Mouse (Mus musculus) adrenal gland, postnatal 14 days (tissue): Measurements from ENCODE around the gene Suclg2. TPM values are rescaled to one million over a fixed set of nuclear protein-coding genes. Genes with fewer than 3 reads are reported as not detected.

Source experiments
- DNase-seq: peaks from one replicate; pipeline ENCODE4 v3.0.0; 2021; ENCODE audit warnings: mixed read lengths
- total RNA-seq: library from RNA; stranded (reverse); gene quantifications from 2 replicates; pipeline ENCODE4 v1.2.3, GENCODE M21; 2021

The Suclg2 gene
- total RNA-seq, 1 experiment from 2014 or later, result 141 TPM

DNA sequence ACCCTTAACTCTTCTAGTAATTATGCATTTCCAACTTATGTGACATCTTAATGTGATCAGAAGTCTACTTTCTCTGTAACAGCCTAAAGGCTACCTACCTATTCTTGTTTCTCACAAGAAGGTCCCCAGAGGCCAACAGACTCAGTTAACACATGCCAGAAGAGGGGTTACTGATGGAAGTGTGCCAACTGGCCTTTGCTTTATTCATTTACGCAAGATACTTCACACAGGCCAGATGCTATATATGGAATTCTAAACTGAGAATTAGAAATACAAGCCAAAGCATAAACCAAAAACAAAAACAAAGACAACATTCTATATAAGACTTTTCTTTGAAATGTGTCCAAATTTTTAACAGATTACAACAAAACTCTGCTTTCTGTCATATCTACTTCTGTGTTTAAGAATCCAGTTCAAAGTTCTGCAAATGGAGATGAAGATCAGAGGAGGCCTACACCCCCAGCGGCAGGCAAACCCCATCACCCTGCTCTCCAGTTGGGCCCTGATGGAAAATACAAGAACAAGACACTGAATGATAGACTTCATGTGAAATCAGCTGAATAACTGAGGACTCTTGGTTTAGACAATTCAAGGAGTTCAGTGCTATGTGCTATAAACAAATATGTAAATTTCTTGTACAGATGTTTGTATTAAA, 155.1 kb downstream of the Suclg2 start:
- DNase-seq, result no peak

DNA sequence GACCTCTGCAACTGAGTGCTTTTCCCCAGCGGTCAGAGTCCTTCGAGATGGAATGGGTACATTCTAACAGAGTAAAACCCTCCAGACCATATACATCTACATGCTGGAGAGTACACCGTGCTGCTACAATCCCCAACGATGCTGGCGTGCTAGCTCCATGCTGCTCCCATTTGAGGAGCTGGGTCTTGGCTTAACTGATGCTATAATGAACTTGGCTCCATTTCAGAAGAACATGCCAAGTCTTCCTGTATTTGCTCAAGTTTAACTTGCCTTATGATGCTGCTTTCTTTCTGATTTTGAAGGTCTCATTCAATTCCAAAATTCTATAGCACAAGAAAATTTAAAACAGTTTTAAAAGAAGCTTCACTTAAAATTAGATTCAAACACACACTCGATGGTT, 162.3 kb downstream of the Suclg2 start:
- no peak for DNase-seq

DNA sequence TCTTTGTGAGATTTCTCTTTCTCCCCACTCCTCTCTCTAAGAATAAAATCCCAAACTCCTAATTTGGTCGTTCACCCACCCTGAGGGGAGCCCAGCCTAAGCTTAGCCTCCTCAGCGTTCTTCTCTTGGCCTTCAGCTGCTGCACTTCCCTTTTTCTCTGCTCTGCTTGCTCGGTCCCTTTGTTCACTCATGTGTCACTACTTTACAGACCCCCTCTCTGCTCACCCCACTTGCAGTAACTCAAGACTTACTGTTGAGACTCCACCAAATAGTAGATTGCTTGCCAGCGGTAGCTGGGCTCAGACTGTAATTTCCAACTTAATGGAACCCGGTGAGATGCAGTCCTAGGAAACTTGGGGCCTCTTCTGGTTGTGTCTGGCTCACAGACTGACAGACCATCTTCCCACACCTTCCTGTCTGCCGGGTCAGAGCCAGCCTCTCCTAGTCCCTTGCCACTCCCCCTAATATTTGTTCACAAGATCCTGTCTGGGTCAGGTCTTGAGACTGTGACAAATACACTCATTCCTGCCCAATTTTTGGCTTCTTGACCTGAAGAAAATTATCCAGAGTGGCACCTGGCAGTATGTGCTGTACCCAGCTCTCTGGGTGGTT, 166.2 kb downstream of the Suclg2 start:
- DNase-seq, result no peak

DNA sequence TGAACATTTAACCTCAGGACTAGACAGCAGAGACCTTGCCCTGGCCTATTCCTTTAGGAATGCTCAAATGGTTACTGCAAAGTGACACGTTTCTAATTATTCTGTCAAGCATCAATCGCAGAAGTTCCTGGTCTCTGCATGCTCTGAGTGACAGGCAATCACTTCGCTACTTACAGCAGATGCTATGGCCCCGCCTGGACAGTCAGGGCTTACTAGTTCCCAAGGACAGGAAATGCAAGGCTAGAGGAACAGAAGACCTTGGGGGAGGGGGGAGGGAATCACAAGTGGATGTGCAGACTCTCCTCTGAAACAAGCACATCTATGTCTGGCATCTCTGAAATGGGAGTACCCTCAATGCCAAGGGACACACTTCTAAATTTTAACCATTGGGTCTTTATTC, 167.6 kb downstream of the Suclg2 start:
- peak; percentile 40 for DNase-seq

DNA sequence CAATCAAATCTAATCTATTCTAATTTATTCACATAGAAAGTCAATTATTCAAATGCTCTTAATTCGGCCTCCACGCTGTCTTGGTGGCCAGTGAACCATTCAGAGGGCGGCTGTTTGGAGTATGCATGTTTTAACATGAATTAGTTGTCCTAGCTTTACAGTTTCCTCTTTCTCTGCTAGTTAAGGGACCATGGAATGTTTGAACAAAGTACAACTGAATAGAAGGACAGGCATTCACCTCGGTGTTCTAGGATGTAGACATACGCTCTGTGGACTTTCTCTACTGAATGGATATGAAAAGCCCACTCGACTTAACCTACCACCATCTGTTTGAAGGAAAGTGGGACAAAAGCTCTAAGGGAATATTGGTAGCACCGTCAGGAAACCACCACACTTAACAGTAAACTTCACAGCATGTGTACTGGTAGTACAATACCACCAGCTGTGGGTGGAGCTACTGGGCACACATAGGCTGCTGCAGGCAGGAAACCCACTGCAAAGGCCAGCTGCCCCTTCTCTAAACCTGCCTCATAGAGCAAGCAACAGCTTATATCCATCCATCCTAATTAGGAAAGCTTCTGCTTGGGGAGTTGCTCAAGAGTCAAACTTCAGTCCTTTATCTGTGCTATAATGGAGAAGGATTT, 172.3 kb downstream of the Suclg2 start:
- no peak for DNase-seq

DNA sequence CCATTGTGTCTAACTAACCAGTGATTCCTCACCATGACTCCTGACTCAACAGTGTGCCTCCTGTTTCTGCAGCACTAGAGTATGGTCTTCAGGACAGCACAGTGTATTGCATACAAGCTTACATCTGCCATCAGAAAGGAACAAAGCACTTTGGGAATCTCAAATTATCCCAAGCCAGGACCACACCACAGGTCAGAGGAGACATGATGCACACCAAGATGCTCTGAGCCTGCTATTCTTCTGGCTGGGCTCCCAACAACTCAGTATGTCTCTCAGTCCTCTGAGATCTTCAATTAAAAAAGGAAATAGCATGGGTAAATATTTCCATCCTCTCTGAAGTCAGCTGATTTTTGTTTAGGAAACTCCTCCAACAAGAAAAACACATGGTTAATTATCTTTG, 172.9 kb downstream of the Suclg2 start:
- DNase-seq, result no peak

DNA sequence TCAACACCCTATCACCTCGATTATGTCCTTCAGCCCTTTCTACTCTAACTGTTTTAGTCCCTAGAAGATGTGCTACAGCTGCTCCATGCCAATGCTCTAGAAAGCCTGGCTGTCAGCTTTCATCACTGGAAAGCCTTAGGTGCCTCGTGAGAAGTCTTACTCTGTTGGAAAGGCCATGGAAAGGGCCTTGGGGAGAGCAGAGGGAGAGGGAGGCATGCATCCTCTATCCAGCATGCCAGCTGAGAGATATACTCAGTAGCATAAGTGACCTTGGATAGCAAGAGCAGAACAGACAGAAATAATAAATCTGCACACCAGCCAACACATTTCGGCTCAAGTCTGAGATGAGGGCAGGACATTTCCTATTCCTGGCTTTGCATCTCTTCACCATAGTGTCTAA, 173.3 kb downstream of the Suclg2 start:
- DNase-seq, result peak; percentile 25

DNA sequence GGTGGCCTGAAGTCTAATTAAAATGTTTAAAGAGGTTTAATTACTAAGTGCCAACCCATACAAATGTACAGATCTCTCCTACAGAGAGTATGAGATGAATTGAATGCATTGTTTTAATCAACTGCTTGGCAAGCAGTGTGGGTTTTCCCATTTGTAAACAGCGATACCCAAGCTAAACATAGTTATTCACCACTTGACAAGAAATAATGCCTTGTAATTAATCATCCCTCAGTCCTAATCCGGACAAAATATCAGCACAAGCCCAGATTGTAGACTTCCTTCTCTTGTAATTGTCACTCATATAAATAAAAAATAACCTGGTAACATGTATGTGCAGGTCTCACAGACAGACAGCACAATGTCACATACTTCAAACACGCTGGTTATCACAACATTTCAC, 183.4 kb downstream of the Suclg2 start:
- DNase-seq, result no peak

DNA sequence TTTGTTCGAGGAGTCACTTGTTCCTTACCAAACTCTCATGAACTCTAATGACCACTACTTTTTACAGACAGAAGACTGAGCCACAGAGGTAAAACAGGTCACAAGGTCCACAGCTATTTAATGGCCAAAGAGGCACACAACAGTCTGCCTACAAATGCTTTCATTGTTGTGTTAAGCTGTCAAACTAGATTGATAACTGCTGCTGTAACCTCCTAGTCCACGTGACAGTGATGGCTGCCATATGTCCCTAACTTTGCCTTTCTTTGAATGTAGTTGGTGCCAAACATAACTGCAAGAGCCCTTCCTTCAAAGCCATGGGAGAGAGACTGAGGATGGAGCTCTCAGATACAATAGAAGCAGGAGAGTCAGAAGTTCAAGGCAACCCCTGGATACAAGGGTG, 198.8 kb downstream of the Suclg2 start:
- DNase-seq, result no peak

DNA sequence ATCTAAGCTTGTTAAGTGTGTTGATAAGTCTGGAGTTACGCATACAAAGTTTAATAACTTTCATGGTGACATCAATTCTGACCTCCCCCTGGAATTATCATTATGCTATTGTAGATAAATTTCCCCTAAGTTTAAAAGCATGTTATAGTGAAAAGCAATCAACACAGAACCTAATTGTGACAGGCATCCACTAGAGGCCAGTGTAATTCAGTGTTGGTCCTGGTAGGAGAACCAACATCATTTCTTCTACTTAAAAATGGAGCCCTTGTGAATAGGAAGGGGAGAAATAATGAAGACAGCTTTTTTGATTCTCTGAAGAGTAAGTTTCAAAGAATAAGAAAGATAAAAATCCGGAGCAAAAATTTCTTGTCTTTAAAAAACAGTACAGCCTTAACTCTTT, 200.2 kb downstream of the Suclg2 start:
- no peak for DNase-seq

DNA sequence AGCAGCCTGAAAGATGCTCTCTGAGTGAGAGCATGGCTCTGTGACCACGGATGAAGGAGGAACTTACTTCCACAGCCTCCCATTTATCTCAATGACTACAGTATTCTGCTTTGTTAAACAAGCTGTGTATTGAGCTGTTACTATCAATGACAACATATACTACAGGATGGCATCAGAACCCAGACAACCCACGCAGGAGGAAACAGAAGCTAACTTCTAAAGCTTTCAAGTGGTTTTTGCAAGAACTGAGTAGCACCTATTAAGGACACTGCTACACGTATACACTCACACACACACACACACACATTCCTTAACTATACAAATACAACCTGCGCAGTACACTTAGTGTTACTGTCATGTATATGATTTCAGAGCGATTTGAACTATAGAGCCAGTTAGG, 202.9 kb downstream of the Suclg2 start:
- DNase-seq, result no peak

DNA sequence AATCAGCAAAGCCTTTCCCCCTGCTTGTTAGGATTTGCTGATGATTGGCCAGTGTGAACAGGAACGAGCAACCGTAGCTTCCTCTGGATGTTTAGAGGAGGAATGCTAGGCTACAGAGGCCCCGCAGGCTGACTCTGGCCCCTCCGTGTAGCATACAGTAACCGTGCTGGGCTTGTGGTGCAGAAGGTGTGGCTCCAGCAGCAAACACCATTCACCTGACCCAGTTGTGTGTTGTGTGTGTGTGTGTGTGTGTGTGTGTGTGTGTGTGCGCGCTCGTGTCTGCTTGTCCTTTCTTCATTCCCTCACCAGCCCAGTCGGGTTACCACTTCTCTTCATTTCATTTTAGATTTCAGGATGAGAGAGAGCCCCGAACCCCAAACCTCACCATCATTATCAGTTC, 203.9 kb downstream of the Suclg2 start:
- DNase-seq, result no peak

DNA sequence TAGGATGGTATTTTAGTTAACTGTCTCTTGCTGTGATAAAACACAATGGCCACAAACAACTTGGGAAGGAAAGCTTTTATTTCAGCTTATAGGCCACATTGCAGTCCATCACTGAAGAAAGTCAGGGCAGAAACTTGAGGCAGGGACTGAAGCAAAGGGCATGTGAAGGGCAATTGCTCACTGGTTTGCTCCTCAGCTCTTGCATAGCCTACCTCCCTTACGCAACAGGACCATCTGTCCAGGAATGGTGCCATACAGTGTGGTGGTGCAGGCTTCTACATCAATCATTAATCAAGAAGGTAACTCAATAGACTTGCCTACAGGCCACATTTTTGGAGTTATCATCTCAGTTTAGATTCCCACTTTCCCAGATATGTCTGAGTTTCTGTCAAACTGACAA, 206.9 kb downstream of the Suclg2 start:
- DNase-seq, result no peak

DNA sequence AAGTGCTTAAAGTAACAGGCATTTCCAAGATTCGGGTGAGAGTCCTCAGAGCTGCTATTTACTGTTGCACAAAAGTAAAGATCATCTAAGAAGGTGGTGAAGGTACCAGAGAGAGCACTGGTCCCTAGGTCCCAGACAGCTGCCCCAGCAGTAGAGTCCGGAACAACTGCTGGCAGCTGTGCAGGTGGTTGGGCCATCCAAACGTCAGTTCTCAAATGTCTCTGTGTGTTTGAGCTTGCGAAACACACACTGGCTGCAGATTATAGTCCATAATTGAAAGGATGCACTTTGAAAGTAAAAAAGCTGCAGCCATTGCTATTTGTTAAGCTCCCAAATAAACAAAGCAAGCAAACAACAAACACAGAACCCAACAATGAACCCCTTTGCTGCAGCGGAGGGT, 217.8 kb downstream of the Suclg2 start:
- peak; percentile 18 for DNase-seq

DNA sequence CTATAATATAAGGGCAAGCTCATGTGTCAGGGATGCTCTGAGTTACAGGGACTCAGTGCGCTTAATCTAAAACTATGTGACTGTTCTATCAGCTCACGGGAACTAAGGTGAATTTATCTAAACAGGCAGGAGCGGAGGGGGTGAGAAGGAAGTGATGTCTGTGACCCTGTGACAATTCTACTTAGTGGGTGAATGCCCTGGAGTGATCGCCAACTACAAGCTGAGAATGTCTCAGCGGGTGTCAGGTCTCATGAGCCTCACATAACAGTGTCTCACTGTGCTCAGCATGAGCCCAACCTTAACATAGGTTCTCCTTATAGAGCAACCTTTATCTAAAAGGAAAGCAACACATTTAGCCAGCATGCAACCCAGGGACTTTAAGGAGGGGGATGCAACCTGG, 219.0 kb downstream of the Suclg2 start:
- DNase-seq, result no peak

DNA sequence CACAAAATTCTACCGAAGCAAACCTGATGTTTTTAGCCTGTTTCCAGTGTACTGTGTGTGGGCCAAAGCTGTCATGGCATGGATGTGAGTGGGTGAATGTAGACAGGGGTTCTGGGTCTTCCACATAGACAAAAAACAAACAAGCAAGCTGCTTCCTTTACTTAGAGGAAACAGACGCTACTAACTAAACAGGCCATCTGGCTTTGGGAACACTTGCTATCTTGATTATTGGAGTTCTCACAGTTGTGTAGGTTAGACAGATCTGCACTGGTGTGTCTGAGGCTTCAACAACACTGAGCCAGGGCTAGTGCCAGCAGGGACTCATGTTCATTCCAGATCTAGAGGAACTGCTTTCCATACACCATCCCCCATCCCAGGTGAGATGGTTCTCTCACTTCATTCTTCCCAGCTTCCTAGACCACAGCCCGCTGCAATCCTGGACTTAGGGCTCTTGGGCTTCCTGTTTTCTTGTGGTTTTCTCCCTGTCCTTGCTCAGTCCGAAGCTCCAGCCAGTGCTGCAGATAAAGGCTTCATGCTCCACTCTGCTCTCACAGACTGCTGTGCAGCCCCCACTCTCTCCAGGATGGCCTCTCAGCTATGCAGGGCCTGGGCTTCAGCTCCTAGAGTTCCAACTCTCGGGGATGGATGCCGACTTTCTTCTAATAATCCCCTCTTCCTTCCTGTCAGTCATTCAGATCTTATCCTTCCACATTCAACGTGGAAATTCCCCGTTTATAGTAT, 226.2 kb downstream of the Suclg2 start:
- DNase-seq, result no peak

DNA sequence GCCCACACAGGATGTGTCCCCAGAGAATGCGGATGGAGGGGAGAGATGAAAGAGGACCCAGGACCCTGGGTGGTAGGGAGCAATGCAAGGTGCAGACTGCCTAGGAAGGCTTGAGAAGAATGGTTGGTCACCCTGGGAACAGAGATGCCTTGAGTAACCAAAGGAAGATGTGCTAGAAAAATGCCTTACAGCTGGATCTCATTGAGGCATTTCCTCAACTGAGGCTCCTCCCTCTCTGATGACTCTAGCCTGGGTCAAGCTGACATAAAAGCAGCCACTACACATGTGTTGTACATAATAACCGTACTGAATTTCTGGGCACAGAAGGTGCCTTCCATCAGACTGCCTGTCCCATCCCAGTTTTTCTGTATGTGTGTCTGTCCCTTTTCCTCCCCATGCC, 227.6 kb downstream of the Suclg2 start:
- DNase-seq, result no peak

DNA sequence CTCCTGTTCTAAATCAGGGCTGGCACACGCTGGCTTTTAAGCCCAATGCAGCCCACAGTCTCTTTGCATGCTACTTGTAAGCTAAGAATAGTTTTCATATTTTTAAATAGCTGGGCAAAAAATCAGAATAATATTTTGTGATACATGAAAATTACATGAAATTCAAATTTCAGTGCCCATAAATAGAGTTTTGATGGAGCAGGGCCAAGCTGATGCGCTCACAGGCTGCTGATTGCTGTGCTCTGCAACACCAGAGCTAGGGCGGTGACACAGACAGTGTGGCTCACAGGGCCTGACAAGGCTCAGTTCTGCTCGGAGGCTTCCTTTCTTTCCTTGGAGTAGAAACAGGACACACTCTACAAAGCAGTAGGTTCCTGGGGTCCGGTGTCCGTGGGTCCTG, 232.8 kb downstream of the Suclg2 start:
- no peak for DNase-seq

DNA sequence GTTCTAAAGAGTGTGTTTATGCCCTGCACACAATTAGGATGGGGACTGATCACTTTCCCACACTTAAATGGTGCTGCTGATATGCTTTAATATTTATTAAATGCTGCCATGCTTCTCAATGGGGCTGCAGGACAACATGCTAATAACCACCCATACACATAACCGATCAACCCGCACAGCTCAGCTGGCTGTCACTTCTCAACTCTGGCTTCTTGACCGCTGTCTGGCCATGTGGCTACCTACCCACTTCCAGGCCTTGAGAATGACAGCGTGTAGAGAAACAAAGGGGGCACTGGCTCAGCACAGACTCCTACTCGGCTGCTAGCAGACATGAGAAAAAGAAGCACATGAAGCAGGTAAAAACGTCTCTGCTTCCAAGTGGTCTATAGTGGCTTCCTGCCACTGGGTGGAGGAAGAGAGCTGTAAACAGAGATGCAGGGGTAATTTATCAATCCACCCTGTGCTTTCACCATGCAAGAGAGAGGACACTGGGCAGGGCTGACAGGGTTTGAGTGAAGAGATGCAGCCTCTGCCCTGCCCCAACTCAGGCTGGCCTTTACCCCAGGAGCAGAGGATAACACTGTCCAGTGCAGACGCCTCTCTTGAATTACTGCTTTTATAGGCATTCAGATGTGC, 234.3 kb downstream of the Suclg2 start:
- peak; percentile 61 for DNase-seq

DNA sequence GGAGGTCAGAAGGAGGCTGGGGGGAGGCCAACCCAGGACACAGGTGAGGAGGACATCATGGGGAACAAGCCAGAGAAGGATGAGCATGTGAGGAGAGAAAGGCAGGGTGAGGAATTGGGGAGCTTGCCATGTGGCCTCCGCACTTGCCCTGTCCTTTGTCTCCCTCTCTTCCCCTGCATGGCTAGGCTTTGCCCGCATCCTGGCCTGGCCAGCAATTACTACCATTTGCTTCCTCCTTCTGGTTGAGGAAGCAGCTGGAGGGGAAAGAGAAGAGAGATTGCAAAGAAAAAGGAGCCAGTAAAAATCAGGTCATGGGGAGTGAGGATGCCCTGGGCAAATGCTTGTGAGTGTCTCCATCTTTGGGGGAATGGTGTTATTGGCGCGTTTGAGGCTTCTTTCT, 234.9 kb downstream of the Suclg2 start:
- no peak for DNase-seq

DNA sequence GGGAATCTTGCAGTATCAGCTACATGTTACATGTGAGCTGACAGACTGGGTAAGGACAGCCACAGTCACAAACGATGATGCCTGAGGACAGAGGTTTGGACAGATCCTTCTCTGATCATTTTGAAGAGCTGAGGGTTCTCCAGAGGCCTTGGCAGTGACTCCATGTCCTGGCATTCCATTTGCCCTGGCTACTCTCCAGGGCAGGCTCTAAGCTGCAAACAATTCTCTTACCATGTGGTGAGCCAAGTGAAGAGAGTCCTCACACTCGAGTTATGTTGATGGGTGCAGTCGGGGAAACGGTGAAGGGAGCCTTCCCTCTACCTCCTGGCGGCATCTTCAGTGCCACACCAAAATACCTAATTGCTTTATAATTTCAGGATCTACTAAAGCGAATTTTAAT, 235.5 kb downstream of the Suclg2 start:
- peak; percentile 57 for DNase-seq

DNA sequence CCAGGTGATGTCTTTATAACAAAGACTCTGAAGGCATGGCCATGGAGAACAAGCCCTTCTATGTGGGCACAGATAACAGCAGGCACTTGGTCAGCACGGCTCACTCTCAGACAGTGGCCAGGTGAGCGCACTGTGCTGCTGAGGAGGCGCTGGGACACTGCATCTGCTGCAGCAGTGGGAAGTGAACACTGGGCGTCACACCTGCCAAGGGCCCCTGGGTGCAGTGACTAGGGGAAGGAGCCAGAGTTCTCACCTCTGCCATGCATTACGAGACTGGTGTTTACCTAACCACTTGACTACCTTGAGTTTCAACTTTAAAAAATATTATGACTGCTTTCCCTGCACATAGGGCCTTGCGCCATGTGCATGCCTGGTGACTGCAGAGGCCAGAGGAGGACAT, 238.8 kb downstream of the Suclg2 start:
- no peak for DNase-seq

DNA sequence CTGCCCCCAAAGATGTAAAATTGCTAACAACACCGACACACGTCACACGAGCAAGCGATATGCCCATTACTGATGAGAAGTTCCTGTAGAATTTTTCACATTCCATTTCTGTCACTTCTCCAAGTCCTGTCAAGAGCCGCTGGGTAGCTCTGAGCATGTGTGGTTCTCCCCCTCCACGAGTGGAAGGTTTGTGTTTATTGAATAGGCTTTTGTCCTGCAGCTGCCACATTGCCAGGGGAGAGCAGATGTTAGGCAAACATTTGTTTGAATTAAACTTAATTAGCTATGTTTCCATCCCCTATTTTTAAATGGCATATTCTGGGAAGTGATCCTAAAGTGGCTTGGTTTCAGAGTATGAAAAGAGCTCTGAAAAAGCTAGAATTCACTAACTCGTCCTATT, 249.1 kb downstream of the Suclg2 start:
- DNase-seq, result no peak
